Mouse (Mus musculus): ENCODE results near the gene Chrm5.

DNA sequence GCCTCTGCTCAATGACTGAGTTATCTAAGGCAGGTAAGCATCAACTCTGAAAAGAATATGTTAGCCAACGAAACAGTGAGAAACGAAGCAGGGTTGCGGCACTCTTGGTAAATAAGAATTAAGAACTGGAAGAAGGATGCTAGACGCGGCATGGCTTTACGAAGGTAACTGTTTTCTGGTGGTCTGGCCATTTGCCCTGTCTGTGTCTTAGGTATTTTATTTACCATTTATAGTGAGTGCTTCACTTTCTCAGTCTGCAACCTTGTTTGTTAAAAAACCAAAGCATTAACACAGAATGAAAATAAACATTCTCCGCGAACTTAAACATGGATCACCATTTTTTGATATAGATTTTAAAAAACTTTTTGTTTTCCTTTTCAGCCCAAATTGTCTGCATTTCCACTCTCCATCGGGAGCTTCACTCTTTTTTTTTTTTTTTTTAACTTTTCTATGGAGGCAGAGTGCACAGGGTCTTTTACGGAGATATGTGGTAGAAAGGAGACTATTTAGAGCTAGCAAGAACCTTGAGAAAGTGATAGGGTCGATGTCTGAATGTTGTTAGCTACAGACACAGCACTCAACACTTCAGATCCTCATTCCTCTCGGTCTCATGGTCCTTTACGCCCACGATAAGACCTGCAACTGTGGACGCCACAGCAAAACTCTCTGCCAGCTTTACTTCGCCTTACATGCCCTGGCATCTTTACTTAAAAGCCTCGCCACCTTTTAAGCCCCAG lies 26.3 kb downstream of the Chrm5 start:
- TF ChIP-seq CTCF (IDR thresholded peaks at IDR 0.05; ENCODE audit: low read depth) (no peak), EP300 (optimal IDR thresholded peaks at IDR 0.05) (no peak)
